Mouse (Mus musculus): Measurements from ENCODE around the gene Sfxn2. TPM values are rescaled to one million over a fixed set of nuclear protein-coding genes. Genes with fewer than 3 reads are reported as not detected.

Gene Sfxn2
- polyA plus RNA-seq, 1 experiment from 2014 or later = 11.7 TPM

DNA sequence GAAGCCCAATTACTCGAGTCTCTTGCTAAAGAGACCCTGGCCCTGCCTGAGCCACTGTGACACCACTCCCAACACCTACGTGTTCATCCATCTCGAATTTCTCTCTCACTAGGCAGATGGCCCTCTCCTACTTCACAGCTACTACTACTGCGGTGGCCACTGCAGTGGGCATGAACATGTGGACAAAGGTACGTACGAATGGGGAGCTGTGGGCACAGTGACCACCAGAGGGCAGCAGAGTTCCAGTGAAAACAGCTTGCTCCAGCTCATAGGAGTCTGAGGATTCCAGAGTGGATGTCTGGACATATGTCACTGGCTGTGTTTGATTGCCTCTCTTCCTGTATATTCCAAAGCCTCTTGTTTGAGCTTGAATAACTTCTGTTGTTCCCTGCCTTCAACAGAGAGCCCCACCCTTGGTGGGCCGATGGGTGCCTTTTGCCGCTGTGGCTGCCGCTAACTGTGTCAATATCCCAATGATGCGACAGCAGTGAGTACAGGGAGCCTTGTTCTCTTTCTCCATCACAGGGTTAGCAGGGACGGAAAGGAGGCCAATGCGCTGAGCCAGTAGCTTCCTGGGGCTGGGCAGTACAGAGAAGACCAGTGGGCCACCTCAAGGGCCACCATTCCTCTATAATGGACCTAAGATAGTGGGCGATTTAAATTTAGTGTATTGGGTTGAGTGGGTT, 14.8 kb downstream of the Sfxn2 start:
- H3K36me3 ChIP-seq (replicated peaks) = 0 out of 2 replicates have a peak, but pooled peaks cover 6% of the 10 kb centered on the region
- no peaks in the 10 kb centered on the region for H3K9me3 ChIP-seq
- 59% methylated on average over 13 of the region's 13 CpGs for WGBS
- H3K4me3 ChIP-seq = no peak overlapping the region
- no peak overlapping the region for H3K27ac ChIP-seq
- H3K4me2 ChIP-seq = no peak overlapping the region
- peak; percentile 71; the same call in 1 of the 2 replicates for ATAC-seq (replicated peaks)
- no peaks in the 10 kb centered on the region for H3K27me3 ChIP-seq (replicated peaks)
- H3K9ac ChIP-seq = no peak overlapping the region
- no peaks in the 10 kb centered on the region for H3K4me1 ChIP-seq

DNA sequence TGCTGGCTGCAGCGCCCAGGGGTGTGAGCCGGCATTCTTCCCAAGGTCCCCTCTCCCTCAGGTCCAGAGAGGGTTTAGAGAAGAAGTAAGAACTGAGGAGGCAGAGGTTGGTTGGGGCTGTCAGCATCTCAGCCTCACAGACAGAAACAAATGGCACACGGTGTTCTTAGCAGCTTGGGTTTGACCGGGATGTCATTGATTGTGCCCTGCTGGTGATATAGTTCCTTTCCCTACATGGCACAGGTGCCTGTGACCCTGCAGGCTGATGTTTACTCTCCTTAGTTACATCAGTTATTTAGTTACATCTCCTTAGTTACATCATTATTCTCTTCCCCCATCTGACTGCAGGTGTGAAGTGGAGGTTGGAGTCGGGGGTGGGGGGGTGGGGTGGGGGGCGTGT, 18.4 kb downstream of the Sfxn2 start:
- no peak overlapping the region for H3K4me2 ChIP-seq
- no peaks in the 10 kb centered on the region for H3K9me3 ChIP-seq
- no peak overlapping the region for H3K4me3 ChIP-seq
- peaks cover 15% of the 10 kb centered on the region for H3K36me3 ChIP-seq (replicated peaks)
- H3K27ac ChIP-seq = no peak overlapping the region
- H3K27me3 ChIP-seq (replicated peaks) = no peaks in the 10 kb centered on the region
- no peak for ATAC-seq (replicated peaks)
- no peaks in the 10 kb centered on the region for H3K4me1 ChIP-seq
- no peak overlapping the region for H3K9ac ChIP-seq
- 93% methylated on average over 6 of the region's 6 CpGs for WGBS

DNA sequence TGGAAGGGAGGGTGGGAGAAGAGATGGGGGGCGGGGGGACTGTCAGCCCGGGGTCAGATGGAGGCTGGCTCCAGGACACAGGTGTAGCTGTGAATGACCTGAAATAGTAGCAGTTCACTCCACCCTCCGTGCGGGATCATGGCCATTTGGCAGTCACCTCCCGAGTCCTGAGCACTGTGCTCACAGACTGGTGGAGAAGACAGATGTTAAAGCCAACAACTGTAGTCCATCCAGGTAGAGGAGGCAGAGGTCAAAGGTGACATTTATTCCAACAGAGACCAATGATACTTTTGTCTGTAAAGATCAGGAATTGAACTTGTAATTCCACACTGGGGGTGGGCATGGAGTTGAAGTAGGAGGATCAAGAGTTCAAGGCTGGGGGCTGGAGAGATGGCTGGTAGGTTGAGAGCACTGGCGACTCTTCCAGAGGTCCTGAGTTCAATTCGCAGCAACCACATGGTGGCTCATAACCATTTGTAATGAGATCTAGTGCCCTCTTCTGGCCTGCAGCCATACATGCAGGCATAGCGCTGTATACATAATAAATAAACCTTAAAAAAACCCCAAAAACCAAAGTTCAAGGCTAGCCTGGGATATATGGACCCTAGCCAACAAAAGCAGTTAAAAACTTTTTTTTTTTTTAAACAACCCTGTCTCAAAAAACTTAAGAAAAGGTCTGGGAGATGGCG, 19.7 kb downstream of the Sfxn2 start:
- Histone ChIP-seq H3K4me3 (no peak overlapping the region), H3K36me3 (replicated peaks) (peaks cover 12% of the 10 kb centered on the region), H3K27me3 (replicated peaks) (no peaks in the 10 kb centered on the region), H3K9ac (no peak overlapping the region), H3K9me3 (no peaks in the 10 kb centered on the region), H3K4me2 (no peak overlapping the region), H3K27ac (no peak overlapping the region), H3K4me1 (0 out of 2 replicates have a peak, but pooled peaks cover under 1% of the 10 kb centered on the region)
- 96% methylated on average over 9 of the region's 9 CpGs for WGBS
- no peak for ATAC-seq (replicated peaks)

DNA sequence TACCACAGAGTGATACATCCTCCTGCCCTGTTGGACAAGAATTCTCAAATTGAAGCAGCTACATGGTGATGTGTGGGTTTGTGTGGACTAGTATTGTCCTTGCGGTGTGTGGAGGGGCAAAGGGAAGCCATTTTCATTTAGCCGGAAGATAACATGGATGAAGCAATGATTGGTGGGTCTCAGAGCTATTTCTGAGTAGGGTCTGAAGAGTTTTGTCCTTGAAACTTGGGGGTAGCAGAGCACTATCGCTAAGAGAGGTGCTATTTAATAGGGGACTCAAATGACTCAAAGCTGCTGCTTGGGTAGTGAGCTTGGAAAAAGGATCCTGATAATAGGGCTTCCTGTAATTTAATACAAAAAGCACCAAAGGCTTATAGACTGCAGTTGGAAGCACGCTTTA, 25.0 kb downstream of the Sfxn2 start:
- H3K9me3 ChIP-seq = no peaks in the 10 kb centered on the region
- 73% methylated on average over 4 of the region's 4 CpGs for WGBS
- peak overlapping the region; percentile 97 for H3K4me3 ChIP-seq
- no peak for ATAC-seq (replicated peaks)
- H3K4me2 ChIP-seq = peak overlapping the region; percentile 41
- no peaks in the 10 kb centered on the region for H3K27me3 ChIP-seq (replicated peaks)
- no peak overlapping the region for H3K9ac ChIP-seq
- 0 out of 2 replicates have a peak overlapping the region, but pooled peaks have one; percentile 34 for H3K27ac ChIP-seq
- H3K4me1 ChIP-seq = peaks cover 25% of the 10 kb centered on the region
- peaks cover 9% of the 10 kb centered on the region for H3K36me3 ChIP-seq (replicated peaks)

DNA sequence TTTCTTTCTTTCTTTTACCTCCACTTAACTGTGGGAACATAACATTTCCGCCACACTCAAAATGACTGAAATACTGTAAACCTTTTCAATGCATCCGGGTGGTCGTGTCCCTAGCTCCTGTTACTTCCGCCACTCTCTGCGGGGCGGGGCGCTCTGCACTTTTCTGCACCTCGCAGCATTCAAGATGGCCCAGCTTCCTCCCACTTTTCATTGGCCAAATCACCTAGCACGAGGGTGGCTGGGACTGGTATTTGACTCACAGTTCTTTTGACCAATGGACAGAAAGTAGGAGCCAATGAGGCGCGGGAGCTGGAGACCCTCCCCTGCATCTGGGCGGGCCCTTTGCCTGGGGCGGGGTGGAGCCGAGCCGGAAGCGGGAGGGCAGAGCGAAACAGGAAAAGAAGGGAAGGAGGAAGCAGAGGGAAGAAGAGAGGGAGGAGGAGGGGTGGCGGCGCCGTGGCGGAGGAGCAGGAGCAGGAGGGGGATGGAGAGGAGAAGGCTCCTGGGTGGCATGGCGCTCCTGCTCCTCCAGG, 25.6 kb downstream of the Sfxn2 start, which contains the start of gene Wbp1l:
TSS of gene Wbp1l (plus strand) at position 365 of the 533 bp plus-strand sequence.
- peak within 1 kb of the TSS; percentile 73 for H3K27ac ChIP-seq
- H3K4me2 ChIP-seq = peak within 1 kb of the TSS; percentile 98
- under 1% methylated on average over 22 of the region's 22 CpGs for WGBS
- H3K4me3 ChIP-seq = peak within 1 kb of the TSS; percentile 97
- no peaks in the 10 kb centered on the region for H3K27me3 ChIP-seq (replicated peaks)
- ATAC-seq (replicated peaks) = peak; percentile 99
- peak within 1 kb of the TSS; percentile 84 for H3K9ac ChIP-seq
- H3K36me3 ChIP-seq (replicated peaks) = peaks cover 5% of the 10 kb centered on the region; the same call in 1 of the 2 replicates
- H3K9me3 ChIP-seq = no peaks in the 10 kb centered on the region
- H3K4me1 ChIP-seq = peaks cover 25% of the 10 kb centered on the region

DNA sequence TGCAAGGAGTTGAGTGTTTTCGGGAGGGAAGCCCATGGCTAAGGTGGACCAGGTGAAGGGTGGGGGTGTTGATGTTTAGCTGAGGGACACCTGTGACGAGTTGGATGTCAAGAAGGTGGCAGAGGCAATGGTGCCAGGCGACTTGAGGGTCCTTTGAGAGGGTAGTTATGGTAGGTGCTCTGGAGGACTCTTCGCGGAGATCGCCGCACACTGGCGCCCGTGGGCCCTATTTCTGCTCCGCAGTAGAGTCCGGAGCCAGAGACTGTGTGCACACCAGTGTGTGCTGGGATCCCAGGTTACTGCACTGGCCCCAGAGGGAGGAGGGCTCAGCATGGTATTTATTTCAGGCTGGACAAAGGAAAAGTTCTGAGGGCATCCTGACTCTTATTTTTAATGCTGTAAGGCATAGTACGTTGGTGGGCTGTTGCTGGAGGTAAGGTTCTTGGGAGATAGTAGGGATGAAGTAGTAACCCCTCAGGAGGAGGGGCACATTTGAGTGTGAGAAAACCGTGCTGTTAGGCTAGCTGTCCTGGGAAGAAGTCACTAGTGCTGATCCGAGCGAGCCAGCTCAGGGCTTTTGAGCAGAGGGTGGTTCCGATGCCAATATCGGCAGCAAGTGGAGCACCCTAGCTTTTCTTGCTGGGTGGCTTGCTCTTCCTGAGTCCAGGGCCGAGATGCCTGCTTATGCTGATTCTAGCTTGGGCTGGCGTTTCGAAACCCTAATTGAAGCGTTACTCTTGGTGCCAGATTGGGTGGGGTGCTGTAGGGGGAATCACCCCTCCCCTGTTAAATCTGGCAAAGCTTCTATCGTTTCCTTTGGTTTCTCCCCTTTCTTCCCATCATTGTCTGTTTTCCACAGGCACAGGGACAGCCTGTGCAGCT, 26.5 kb downstream of the Sfxn2 start:
- Histone ChIP-seq H3K9ac (peak overlapping the region; percentile 84), H3K9me3 (no peaks in the 10 kb centered on the region), H3K4me1 (peaks cover 25% of the 10 kb centered on the region), H3K4me3 (peak overlapping the region; percentile 97), H3K27ac (peak overlapping the region; percentile 73), H3K27me3 (replicated peaks) (no peaks in the 10 kb centered on the region), H3K4me2 (peak overlapping the region; percentile 98), H3K36me3 (replicated peaks) (peaks cover 3% of the 10 kb centered on the region; the same call in 1 of the 2 replicates)
- ATAC-seq (replicated peaks) = peak; percentile 32
- 18% methylated on average over 22 of the region's 22 CpGs for WGBS

DNA sequence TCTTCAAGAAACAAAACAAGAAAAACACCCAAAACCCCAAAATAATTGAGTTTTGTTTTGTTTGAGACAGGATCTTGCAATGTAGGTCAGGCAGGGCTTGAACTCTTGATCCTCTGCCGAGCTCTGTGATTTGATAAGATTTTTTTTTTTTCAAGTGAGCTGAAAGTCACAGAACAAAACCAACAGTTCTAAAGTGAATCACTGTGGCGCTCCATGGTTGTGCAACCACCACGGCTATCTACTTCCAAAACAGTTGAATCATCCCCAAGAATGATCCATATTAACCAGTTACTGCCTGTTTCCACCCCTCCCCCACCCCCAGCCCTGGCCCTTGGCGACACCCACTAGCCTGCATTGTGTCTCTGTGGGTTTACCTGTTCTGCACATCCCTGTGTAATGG, 27.2 kb downstream of the Sfxn2 start:
- ATAC-seq (replicated peaks) = no peak
- H3K9me3 ChIP-seq = no peaks in the 10 kb centered on the region
- no peaks in the 10 kb centered on the region for H3K36me3 ChIP-seq (replicated peaks)
- no peak overlapping the region for H3K9ac ChIP-seq
- no peaks in the 10 kb centered on the region for H3K27me3 ChIP-seq (replicated peaks)
- peak overlapping the region; percentile 97; the same call in 1 of the 2 replicates for H3K4me3 ChIP-seq
- H3K27ac ChIP-seq = no peak overlapping the region
- WGBS = 83% methylated on average over 4 of the region's 4 CpGs
- H3K4me2 ChIP-seq = peak overlapping the region; percentile 98
- H3K4me1 ChIP-seq = peaks cover 25% of the 10 kb centered on the region

DNA sequence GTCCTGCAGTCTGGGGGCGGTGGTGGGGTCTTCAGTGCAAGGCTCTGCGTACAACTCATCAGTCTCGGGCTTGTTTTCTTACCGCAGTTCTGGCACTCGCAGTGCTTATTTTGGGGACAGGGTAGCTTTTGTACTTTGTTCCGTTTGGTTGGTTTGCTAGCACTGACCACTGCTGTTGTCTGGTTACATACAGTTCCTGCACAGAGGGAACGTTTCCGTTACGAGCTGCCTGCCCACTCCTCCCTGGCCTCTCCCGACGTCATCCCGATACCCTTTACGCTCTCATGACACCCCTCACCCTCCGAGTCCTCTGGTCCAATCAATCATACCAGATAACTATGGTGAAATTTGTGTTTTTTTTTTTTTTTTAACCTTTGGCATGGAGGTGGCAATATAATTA, 28.3 kb downstream of the Sfxn2 start:
- ATAC-seq (replicated peaks) = no peak
- Histone ChIP-seq H3K27me3 (replicated peaks) (no peaks in the 10 kb centered on the region), H3K4me3 (no peak overlapping the region), H3K4me2 (no peak overlapping the region), H3K27ac (no peak overlapping the region), H3K4me1 (peaks cover 25% of the 10 kb centered on the region), H3K9ac (no peak overlapping the region), H3K9me3 (no peaks in the 10 kb centered on the region), H3K36me3 (replicated peaks) (0 out of 2 replicates have a peak, but pooled peaks cover 8% of the 10 kb centered on the region)
- WGBS = 90% methylated on average over 14 of the region's 14 CpGs

DNA sequence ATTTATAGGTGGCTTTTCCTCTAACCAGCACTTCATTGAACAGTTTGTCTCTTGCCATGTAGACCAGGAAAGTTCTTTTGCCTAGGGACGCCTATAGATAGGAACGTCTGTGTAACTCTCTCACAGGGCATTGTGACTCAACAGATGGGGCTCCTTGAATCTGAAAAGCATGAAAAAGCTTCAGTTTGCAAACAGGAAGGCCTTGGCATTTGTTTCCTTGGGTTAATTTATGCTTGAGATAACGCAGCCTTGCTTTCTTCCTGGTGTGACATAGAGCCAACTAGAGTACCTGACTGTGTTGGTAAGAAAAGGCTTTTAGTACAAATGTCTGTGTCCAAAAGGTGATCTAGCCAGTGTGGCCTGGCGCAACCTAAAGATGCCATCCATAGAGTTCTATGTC, 29.2 kb downstream of the Sfxn2 start:
- H3K27ac ChIP-seq = no peak overlapping the region
- WGBS = 89% methylated on average over 4 of the region's 4 CpGs
- H3K4me3 ChIP-seq = no peak overlapping the region
- H3K36me3 ChIP-seq (replicated peaks) = 0 out of 2 replicates have a peak, but pooled peaks cover 8% of the 10 kb centered on the region
- no peaks in the 10 kb centered on the region for H3K9me3 ChIP-seq
- no peak overlapping the region for H3K9ac ChIP-seq
- peaks cover 25% of the 10 kb centered on the region for H3K4me1 ChIP-seq
- no peaks in the 10 kb centered on the region for H3K27me3 ChIP-seq (replicated peaks)
- no peak overlapping the region for H3K4me2 ChIP-seq
- no peak for ATAC-seq (replicated peaks)

DNA sequence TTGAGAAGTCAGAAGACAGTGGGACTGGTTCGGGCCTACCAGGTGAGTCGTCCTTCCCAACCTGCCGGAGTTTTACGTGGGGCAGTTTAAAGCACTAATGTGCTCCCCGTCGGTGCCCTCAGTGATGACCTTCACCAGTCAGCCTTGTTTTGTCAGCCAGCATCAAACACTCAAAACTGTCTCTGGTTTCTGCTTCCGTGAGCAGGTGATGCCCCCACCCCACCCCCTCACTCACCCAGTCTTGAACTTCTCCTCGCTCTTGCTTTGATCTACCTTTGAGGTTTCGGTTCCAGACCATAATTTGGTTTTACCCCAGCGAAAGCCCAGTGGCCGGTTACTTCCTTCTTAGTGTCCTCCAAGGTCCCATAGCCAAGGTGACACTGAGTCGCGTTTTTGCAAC, 33.6 kb downstream of the Sfxn2 start:
- no peaks in the 10 kb centered on the region for H3K9me3 ChIP-seq
- H3K36me3 ChIP-seq (replicated peaks) = peaks cover 14% of the 10 kb centered on the region; the same call in 1 of the 2 replicates
- H3K9ac ChIP-seq = no peak overlapping the region
- H3K27me3 ChIP-seq (replicated peaks) = no peaks in the 10 kb centered on the region
- 95% methylated on average over 13 of the region's 13 CpGs for WGBS
- no peak for ATAC-seq (replicated peaks)
- no peak overlapping the region for H3K27ac ChIP-seq
- no peak overlapping the region for H3K4me2 ChIP-seq
- H3K4me1 ChIP-seq = no peaks in the 10 kb centered on the region
- no peak overlapping the region for H3K4me3 ChIP-seq

DNA sequence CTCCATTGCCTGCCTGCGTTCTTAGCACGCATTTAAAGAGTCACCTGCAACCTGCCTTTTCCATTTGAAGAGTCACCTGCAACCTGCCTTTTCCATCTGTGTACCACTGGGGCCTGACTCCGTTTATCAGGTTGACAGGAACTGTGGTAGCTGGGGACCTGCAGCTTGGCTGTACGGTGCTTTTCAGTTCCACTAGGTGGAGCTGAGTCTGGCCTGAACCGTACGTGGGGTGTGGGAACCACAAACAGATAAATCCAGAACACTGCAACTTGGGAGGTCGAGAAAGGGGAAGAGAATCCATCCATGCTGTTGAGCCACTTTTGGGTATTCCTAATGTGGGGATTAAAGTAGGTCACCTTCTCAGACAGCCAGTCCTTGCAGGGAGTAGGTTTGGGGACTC, 34.3 kb downstream of the Sfxn2 start:
- Histone ChIP-seq H3K9me3 (no peaks in the 10 kb centered on the region), H3K4me3 (no peak overlapping the region), H3K36me3 (replicated peaks) (peaks cover 14% of the 10 kb centered on the region; the same call in 1 of the 2 replicates), H3K9ac (no peak overlapping the region), H3K4me2 (no peak overlapping the region), H3K27me3 (replicated peaks) (no peaks in the 10 kb centered on the region), H3K4me1 (no peaks in the 10 kb centered on the region), H3K27ac (no peak overlapping the region)
- no peak for ATAC-seq (replicated peaks)
- 71% methylated on average over 7 of the region's 7 CpGs for WGBS

DNA sequence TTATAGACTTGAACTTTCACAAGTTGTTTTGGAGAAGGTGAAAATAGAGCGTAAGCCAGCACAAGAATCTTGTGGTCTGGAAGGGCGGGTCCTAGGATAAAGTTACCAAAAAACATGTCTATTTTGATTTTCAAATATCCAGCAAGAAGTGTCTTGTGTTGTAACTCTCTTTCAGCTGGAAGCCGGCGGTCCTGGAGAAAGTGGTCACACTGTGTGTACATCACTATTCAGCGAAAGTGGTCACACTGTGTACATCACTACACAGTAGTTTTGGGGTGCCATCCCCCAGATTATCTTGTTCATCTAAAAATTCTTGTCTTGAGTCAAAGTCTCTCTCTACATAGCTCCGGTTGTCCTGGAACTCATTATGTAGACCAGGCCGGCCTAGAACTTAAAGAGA, 35.0 kb downstream of the Sfxn2 start:
- Histone ChIP-seq H3K9me3 (no peaks in the 10 kb centered on the region), H3K27ac (no peak overlapping the region), H3K4me2 (no peak overlapping the region), H3K4me3 (no peak overlapping the region), H3K4me1 (no peaks in the 10 kb centered on the region), H3K27me3 (replicated peaks) (no peaks in the 10 kb centered on the region), H3K36me3 (replicated peaks) (peaks cover 14% of the 10 kb centered on the region; the same call in 1 of the 2 replicates), H3K9ac (no peak overlapping the region)
- WGBS = 98% methylated on average over 7 of the region's 7 CpGs
- no peak for ATAC-seq (replicated peaks)

Measured in midbrain, embryonic 15.5 days (tissue).